Mouse (Mus musculus) fat pad, adult 2 months (tissue): ENCODE data around the gene Col13a1.

Source experiments
- DNase-seq: peaks from one replicate; pipeline ENCODE4 v3.0.0-alpha.2; 2011; ENCODE audit warnings: low read depth, low spot score; ENCODE audit errors: extremely low read depth

Col13a1 gene

DNA sequence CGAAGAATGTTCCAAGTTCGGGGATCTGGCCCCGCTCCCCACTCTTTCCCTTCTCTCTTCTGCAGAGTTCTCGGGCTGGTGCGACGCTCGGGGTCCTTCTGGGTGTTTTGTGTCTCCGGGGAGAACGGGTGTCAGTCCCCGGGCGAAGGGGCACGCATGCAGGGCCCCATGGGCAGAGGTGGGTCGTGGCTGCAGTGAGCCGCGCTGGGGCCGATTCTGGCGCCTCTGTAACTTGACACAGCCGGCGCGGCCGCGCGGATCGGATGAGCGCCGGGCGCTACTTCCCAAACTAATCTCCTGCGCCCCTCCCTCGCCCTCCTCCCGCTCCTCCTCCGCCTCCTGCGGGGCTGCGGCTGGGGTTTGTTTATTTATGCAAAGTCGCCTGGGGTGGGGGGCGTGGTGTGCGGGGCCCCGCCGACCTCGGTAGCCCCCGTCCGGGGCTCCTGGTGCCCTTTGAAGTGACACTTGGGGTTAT is at the start of gene Col13a1:
Gene Col13a1, minus strand, starts transcription at position 243 of the 475 bp plus-strand sequence.
- no peak for DNase-seq

DNA sequence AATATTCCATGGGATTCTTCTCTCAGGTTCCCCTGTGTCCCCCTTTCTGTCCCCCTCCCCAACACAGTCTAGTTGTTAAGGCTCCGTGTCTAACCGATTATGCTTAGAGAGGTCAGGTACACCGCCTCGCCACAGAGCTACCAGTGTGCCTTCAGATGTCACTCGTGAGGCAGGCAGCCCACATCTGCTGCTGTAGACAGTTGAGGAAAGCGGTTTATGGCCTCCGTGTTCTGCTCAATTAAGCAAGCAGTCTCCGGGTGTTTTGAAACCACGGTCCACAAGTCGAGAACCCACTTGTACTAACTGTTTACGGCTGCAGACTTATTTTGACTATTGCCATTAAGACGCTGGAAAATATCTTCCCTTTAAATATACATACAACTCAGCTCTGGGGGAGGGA is 48.8 kb upstream of the Col13a1 start:
- DNase-seq = no peak

DNA sequence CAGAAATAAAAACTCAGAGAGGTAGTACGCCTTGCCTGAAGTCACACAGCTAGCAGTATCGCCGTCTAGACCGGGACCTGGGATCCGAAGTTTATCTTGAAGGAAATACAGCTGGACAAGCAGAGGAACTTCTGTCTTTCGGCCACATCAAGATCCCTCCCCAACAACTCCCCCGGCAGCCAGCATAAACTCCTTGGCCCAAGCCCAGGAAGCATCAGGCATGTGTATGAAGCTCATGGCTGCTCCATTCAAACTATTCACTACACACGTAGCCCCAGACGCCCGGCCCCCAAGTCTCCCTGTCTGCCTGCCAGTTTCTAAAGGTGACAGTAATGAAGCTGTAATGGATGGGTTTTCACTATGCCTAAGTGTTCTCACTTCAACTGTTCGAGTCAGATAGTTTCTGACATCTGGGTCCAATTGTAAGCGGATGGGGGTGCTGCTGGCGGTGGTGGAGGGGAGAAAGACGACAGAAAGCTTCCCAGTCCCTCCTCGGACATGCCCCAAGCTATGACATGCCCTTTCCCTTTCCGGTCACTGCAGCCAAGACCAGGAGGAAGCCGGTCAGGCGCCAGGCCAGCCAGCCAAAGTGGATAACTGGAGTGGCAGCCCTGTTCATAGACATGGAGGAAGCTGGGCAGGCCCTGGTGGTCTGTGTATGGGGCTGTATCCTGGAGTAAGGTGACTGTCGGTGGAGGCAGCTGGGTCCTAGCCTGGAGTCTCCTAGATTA is 45.1 kb upstream of the Col13a1 start:
- DNase-seq = no peak

DNA sequence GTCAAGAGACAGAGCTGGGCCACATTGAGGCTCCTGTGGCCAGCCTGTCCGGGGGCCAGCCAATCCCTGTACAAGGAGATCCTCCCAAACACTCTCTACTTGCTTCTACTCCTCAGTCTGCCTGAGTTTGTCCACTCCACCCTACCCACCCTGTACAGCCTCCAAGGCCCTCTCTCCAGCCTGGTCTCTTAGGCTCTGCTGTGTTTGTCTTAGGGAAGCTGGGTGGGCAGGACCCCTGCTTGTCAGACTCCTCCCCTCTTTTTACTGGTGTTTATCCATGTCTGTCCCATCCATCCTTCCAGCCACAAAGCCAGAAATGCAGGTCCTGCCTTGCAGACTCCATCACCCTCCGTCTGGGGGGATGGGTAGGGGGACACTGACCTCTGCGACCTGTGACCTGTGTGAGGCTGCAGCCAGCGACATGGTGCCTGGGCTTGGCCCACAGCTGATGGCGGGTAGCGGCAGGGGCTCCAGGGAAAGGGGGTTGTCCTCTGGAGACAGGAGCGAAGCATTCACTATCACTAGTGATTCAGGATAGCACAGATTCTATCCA is 41.2 kb upstream of the Col13a1 start:
- DNase-seq = no peak

DNA sequence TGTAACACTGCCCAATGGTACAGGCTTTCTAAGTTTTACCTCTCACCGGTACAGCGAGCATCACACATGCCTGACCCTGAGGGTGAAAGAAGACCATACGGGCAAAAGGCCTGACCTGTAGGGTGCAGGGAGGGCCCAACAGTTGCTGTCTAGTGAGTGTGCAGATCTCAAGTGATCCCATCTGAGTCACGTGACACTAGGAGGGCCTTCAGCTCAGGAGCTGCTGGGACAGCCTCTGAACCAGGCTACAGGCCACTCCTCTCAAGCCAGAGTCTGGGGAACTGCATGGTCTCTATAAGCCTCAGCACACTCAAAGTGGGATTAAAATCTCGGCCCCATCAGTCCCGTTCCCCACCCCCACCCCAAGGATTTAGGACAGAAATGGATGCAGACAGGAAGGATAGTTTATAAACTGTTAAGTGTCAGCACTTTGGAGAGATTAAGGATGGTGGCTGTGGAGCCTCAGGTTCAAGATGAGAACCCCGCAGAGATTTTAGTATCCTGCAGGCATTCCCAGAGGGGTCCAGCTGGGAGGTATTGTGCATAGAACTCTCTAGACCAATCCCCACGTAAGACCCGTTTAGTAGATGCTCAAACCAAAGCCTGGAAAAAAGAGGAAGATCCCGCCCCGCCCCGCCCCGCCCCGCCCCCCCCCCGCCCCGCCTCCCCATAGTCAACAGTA is 40.6 kb upstream of the Col13a1 start:
- no peak for DNase-seq

DNA sequence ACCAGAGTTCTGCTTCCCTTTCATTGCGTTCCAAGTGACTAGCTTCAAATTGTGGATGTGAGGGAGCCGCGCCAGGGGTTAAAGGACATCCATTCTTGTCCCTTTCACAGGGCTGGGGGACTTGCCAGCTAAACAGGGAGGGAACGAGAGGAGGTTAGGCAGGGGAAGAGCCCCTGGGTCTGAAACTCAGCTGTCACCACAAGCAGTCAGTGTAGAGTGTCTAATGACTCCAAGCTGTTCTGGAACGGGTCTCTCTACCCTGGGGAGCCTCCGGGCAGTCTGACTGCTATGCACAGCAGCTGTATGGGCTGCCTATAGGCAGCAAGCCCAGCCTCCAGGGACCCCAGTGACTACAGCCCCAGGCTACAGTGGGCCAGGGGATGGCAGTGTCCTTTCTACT is 38.0 kb upstream of the Col13a1 start:
- DNase-seq = no peak

DNA sequence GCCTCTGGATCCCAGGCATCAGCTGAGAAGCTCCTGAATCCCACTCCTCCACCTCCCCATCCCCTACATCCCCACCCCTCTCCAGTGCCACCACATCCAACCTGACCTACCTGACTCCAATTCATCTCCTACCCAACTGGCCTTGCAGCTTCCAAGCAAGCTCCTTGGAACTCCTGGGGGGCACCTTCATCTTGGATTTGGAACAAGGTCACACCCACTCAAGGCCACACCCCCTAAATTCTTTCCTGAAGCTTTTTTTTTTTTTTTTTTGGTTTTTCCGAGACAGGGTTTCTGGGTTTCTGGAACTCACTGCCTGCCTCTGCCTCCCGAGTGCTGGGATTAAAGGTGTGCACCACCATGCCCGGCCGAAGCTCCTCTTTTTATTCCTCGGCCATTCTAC is 34.3 kb upstream of the Col13a1 start:
- no peak for DNase-seq

DNA sequence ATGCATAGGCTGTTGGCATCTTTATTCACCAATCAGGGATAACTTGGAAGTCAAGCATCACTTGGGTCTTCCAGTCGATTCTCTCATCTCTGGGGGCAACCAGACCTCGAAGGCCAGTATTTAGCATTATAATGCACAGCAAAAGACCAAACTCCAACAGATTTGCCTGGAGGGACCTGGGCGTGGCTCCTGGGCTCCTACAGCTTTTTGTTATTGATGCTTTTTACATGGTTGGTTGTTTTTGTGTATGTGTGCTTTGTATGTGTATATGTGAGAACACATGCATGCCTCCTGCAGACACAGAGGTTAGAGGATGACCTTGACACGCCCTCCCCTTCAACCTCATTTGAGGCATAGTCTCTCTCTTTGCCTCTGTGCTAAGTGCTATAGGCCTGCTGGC is 33.5 kb upstream of the Col13a1 start:
- DNase-seq = no peak

DNA sequence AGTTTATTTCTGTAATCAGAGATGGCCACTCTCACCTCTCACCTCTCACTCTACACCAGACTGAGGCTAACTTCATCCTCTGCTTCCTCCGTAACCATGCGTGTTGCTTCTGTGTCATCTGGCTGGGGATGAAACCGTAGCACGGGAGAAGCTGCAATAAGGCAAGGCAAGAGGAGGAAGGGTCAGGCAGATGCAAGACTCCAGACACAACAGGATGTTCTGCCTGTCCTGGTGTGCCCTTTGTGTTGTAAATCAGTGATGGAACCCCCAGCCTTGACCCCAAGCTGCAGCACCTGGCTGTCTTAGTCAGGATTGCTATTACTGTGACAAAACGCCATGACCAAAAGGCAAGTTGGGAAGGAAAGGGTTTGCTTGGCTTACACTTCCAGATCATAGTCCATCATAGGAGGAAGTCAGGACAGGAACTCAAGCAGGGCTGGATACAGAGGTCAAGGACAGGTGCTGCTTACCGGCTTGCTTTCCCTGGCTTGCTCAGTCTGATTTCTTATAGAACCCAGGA is 31.1 kb upstream of the Col13a1 start:
- DNase-seq = no peak

DNA sequence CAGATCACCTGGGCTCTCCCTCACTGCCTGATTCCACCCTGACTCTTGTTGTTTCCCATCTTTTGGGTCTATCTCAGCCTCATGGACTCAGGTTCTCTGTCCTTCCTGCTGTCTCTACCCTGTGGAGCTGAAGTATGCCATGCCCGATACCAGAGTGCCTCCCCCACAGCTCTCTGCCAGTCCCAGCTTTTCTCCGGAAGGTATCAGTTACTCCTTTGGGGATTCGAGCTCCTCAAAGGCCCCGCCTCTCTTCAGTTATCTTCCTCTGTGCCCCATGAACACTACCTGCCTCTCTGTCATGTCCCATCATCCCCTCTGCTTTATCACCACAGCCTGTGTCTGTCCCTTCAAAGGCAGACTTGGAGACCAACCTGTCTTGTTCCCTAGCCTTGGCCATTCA is 29.1 kb upstream of the Col13a1 start:
- DNase-seq = no peak

DNA sequence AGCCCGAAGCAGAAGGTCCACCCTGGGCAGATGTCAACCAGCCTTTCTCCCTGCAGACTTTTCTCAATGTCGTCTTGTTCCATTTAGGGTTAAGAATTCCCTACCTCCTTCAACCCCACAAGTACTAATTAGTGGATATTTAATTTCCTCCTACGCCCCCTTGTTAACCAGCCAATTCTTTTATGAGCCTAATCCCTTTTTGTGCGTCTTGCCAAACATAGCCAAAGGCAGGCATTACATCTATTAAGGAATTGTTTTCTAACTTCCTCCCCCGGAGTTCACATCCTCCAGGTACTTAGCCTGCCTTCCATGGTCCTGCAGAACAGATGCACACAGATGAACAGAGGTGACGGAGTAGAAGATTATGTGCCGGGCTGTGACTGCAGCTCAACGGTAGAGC is 27.5 kb upstream of the Col13a1 start:
- DNase-seq = peak; percentile 83

DNA sequence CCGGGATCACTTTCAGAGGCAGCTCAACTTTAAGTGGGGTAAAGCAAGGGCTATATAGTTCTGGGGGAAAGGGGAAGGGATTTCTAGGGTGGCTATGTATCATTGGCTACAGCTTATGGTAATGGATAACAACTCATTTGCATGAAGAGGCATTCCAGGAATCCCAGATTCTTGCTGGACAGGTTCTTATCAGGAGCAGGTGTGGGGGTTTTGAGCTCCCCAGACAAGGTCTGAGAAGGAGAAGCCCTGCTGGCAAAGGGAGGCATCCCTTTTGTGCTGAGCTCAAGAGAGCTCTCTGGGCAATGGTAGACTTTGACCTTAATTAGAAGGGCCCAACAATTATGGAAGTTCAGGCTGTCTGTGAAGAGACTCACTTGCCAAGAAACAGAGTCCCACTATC is 21.3 kb upstream of the Col13a1 start:
- no peak for DNase-seq

DNA sequence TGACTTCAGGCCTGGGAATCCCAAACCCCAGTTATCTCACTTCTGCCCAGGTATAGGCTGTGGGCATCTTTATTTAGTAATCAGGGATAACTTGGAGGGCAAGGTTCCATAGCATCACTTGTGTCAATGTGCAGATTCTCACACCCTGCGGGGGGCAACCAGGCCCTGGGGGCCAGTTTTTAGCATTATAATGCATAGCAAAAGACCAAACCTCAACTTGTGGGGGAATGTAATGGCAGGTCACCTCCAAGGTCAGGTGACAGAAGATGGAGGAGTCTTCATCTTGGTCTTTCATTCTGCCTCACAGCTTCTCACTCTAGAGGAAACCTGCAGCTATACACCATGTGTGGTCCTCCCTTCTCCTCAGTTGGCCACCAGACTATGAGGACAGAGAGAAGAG is 20.9 kb upstream of the Col13a1 start:
- no peak for DNase-seq

DNA sequence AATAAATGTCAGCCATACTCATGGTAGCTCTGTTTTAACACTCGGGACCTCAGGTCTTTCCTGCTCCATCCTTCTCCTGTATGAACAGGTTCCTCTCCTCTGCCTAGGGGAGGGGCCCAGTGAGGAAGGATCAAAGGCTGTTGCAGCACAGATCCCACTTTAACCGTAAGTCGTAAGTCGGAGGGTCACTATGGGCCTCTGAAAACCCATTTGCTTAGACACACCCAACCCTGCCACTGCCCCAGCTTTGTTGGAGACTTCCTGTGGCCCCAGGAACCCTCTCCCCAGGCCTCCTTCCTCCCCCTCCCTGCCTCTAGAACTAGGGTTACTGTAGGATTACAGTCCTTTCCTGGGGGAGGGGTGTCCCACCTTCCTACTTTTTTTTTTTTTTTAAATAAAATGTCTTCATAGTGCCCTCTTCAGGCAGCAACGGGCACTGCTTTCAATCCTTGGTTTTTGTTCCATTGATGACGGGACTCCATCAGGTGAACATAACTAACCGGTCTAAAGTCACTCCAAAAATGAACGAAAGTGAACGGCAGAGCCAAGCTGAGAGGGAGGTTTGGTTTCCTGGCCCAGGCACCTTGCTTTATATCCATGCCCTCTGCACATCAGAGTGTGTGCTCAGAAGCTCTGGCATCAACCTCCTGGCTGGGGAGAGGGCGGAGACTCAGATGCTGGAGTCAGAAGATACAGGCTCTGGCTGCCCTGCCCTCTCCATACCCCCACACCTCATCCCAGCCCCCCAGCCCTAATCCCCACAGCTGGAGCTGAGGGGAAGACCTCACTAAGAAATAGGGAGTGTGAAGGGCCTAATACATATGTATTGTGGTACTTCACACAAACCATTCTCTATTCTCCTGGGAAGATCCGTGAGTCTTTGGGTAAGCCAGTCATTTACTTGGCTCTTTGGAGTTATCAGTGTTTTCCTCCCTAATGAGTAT is 12.8 kb upstream of the Col13a1 start:
- no peak for DNase-seq

DNA sequence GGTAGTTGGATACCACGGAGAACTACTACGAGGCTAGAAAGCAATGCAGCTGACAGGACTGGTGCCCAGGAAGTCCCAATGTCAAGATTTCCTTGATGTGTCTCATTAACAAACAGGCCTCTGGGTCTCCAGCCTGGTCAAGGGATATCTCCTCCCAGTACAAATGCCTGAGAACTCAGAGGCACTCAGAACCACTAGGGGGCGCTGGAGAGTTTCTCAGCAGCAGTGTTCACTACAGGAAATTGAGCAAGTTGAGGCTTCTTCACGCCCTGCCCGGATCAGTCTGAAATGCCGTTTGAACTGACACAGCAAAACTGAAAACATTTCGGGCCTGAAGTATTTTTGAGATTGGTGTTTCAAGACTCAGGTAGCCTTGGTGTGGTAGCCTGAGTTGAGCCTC is 1.5 kb upstream of the Col13a1 start:
- peak; percentile 21 for DNase-seq

DNA sequence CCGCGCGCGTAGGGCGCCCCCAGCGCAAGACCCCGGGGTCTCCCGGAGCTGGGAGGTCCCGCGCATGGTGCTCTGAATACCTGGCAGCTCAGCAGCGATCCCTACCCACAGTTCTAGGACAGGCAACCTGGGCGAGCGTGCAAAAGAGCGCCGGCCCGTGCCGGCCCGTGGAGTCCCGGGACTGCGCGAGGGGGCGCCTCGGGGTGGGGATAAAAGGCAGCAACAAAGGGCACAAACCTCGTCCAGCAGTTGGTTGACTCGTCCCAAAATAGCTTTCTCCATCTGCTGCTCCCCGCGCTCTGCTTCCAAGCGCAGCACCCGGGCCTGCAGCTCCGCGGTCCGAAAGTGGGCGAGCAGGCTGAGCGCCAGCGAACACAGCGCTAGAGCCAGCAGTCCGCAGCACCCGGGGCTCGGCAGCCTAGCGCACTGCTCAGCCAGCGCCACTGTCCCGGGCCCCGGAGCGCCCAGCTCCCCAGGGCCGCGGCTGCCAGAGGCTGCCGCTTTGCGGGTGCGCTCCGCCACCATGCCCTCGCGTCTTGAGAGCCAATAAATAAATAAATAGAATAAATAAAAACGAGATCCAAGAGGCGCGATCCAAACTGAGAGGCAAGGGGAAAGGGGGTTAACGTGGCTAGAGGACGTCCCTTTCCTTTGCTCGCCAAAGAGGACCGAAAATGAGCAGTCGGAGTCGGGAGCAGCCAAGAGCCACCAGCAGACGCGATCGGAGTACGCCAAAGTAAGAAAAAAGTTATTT is 619 bp downstream of the Col13a1 start:
- no peak for DNase-seq

DNA sequence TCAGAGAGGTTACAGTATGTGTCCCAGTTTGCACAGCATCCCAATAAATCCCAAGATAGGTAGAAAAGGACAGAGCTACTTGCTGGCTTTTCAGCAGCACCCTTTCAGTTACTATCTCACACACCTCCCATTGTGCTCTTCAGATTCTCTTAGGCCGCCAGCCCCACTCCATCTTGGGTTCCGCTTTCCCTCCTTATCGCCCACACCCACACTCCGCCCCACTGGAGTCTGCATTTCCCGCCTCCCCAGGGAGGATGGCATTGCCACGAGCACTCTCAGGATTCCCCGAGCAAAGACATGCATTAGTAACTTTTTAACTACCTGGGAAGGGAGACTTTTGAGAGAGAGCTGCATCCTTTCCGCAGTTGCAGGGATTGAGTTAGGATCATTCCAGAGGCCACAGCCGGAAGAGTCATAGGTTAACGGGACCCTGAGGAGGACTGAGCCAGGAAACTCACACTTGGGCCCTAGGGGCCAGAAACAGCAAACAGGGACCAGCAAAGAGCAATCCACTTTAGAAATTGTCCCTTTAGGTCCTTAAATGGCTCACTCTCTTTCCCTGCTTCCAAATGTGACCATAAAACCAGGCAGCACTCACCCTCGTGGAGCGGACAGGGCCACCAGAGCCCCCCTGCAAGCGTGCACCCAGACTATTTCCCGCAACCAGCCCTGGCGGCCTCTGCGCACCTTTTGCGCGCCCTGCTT is 1.4 kb downstream of the Col13a1 start:
- DNase-seq = no peak

DNA sequence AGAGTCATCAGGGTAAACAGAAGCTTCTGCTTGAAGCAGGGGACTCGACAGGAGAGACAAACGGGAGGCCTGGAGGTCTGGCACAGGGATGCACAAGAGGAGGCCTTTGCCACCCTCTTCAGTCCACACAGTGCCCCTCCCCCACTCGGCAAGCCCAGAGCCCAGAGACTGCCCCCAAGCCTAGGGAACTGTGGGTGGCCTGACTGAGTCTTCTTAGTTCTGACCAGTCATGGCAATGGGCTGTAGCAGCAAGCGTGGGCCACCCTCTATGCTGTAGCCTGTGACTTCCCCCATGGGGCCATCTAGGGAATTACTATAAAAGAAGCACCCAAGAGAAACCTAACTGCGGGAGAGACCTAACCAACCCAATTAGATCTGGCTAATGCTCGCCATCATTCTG is 1.9 kb downstream of the Col13a1 start:
- no peak for DNase-seq

DNA sequence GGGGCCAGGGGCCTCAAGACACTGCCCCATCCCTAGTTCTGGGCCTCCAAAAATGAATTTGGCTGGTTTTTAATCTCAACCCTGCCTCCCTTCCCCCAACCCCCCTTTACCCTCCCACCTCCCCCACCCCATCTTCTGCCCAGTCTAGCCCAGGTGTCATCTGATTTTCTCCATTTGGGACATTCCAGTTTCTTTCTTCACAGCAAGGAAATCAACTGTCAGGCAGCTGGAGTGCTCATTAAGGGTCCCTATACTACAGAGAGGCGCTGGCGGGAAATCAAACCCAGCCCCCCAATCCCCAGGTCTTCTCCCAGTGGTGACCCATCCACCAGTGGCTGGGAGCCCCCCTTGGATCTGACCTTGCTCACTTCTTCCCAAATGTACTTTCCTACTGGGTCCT is 4.3 kb downstream of the Col13a1 start:
- DNase-seq = no peak

DNA sequence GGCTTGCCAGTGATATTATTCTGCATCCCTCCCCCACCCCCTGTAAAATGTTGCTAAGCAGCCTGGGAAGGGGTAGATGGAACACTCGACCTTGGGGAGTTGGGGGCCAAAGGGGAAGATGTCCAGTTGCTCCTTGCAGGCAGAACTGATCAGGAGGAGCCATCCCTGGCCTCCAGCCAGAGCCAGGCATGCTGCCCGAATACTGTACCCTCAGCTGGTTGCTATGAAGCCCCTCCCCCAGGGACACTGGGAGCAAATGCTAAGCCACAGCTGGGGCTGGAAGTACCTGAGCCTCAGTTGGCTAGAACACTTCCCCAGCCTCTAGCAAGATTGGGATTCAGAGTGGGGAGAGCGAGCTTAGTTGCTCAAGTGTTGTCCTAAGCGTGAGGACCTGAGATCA is 6.9 kb downstream of the Col13a1 start:
- no peak for DNase-seq
